Mouse (Mus musculus): ENCODE data around the gene Rtca. TPM values are rescaled to one million over a fixed set of nuclear protein-coding genes. Genes with fewer than 3 reads are reported as not detected.

Rtca gene
- polyA plus RNA-seq (2014; fragmentation: Illumina TruSeq; extraction: RNeasy Lipid Tissue Mini Kit (QIAGEN cat#74804); ENCODE audit: insufficient read depth, low read depth, low replicate concordance): 22.4 TPM

GRCm38 (mm10) chr3:116507772-116508351 lies at the start of gene Rtca:
Gene Rtca (minus strand): TSS chr3:116508208.

GRCm38 (mm10) chr3:116512904-116513716 lies 5.1 kb upstream of the Rtca start, which contains the start of gene Dbt:
Gene Dbt (plus strand): TSS chr3:116513070.

Other genes with a start within 250 kb of the Rtca start
- 9.0 TPM for gene Cdc14a, start 84.2 kb downstream of the Rtca start, polyA plus RNA-seq (2014; fragmentation: Illumina TruSeq; extraction: RNeasy Lipid Tissue Mini Kit (QIAGEN cat#74804); ENCODE audit: insufficient read depth, low read depth, low replicate concordance)
- gene Dbt, start 4.9 kb upstream of the Rtca start, polyA plus RNA-seq (2014; fragmentation: Illumina TruSeq; extraction: RNeasy Lipid Tissue Mini Kit (QIAGEN cat#74804); ENCODE audit: insufficient read depth, low read depth, low replicate concordance): 9.7 TPM
- gene Lrrc39, start 54.8 kb upstream of the Rtca start, polyA plus RNA-seq (2014; fragmentation: Illumina TruSeq; extraction: RNeasy Lipid Tissue Mini Kit (QIAGEN cat#74804); ENCODE audit: insufficient read depth, low read depth, low replicate concordance): 0.66 TPM
- 1.7 TPM for gene Sass6, start 86.8 kb upstream of the Rtca start, polyA plus RNA-seq (2014; fragmentation: Illumina TruSeq; extraction: RNeasy Lipid Tissue Mini Kit (QIAGEN cat#74804); ENCODE audit: insufficient read depth, low read depth, low replicate concordance)
- 5.3 TPM for gene Trmt13, start 106.4 kb upstream of the Rtca start, polyA plus RNA-seq (2014; fragmentation: Illumina TruSeq; extraction: RNeasy Lipid Tissue Mini Kit (QIAGEN cat#74804); ENCODE audit: insufficient read depth, low read depth, low replicate concordance)
- gene Mfsd14a, start 154.5 kb upstream of the Rtca start, polyA plus RNA-seq (2014; fragmentation: Illumina TruSeq; extraction: RNeasy Lipid Tissue Mini Kit (QIAGEN cat#74804); ENCODE audit: insufficient read depth, low read depth, low replicate concordance): 29.2 TPM
- gene Gm43191, start 173.1 kb upstream of the Rtca start, polyA plus RNA-seq (2014; fragmentation: Illumina TruSeq; extraction: RNeasy Lipid Tissue Mini Kit (QIAGEN cat#74804); ENCODE audit: insufficient read depth, low read depth, low replicate concordance): not detected
- 10.2 TPM for gene Slc35a3, start 204.6 kb upstream of the Rtca start, polyA plus RNA-seq (2014; fragmentation: Illumina TruSeq; extraction: RNeasy Lipid Tissue Mini Kit (QIAGEN cat#74804); ENCODE audit: insufficient read depth, low read depth, low replicate concordance)

Data from lung, adult 10 weeks (tissue).